Mouse (Mus musculus) adrenal gland, postnatal 10 days (tissue): Measurements from ENCODE around the gene Cdk4. TPM values are rescaled to one million over a fixed set of nuclear protein-coding genes. Genes with fewer than 3 reads are reported as not detected.
A peak's percentile ranks its signal among the peaks of the same experiment; 100 is the strongest.

Experiments used
- DNase-seq: peaks from one replicate; pipeline ENCODE4 v3.0.0; 2021; ENCODE audit warnings: mixed read lengths
- long read RNA-seq, 2 experiments: library from polyadenylated mRNA; stranded (forward); transcript quantifications; one replicate each; pipeline ENCODE4 v2.0.0; 2021
- total RNA-seq, 2 experiments: library from RNA; stranded (reverse); gene quantifications; 2 replicates each; pipeline ENCODE4 v1.2.3; 2021

Cdk4 gene
- 100 to 1,000 TPM; 267 to 302 TPM for total RNA-seq
- long read RNA-seq, experiment 1, transcript Cdk4-201 (8 exons, 2,053 nt) = major isoform, 257 of 284 reads
- long read RNA-seq, experiment 1, partial matches to known transcripts = 14 of 284 reads
- long read RNA-seq, experiment 1, other reads (novel, unspliced or antisense) = 12 of 284 reads
- long read RNA-seq, experiment 2, transcript Cdk4-201 (8 exons, 2,053 nt) = major isoform, 134 of 159 reads
- long read RNA-seq, experiment 2, transcript Cdk4-207 (7 exons, 2,038 nt) = minor isoform, 6 of 159 reads
- long read RNA-seq, experiment 2, partial matches to known transcripts = 4 of 159 reads
- long read RNA-seq, experiment 2, other reads (novel, unspliced or antisense) = 13 of 159 reads

DNA sequence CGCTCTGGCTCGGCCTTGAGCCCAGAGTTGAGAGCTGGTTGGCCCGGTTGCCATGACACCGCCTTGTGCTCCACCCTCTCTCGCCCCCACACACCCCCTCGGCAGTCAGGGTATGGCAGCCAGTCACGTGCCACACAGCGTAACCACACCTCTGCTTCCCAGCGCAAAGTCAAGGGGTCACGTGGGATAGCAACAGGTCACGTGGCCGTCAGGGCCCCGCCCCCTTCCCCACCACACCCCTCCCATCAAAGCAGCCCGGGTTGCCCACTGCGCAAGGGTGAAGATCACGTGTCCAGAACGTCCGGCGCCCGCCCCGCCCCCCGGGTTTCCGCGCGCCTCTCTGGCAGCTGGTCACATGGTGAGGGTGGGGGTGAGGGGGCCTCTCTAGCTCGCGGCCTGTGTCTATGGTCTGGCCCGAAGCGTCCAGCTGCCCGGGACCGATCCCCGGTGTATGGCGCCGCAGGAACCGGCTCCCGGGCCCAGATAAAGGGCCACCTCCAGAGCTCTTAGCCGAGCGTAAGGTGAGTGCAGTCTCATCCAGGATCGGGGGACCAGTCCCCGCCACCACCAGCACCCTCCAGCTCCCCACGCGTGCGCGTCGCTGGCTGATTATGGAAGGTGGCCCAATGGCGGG is at the start of gene Cdk4:
Gene Cdk4 (plus strand): TSS at position 296 of the 634 bp plus-strand sequence.
- peak; percentile 100 for DNase-seq

DNA sequence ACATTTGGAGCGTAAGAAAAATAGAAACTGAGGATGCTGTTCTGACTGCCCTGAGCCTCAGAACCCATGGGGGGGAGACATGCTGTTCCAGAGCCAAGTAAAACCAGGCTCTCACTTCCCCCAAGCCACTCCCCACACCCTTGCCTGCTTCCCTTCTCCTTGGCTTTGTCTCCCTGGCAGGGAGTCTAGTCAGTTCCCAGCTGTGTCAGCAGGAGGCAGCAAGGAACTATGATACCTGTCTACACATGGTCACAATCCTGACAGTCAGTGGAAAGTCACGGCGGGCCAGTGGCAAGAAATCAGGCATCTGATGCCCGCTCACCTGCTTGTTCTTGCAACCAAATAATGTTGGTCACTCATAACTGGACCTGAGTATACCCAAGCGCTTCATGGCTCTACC is 46.8 kb upstream of the Cdk4 start:
- no peak for DNase-seq

DNA sequence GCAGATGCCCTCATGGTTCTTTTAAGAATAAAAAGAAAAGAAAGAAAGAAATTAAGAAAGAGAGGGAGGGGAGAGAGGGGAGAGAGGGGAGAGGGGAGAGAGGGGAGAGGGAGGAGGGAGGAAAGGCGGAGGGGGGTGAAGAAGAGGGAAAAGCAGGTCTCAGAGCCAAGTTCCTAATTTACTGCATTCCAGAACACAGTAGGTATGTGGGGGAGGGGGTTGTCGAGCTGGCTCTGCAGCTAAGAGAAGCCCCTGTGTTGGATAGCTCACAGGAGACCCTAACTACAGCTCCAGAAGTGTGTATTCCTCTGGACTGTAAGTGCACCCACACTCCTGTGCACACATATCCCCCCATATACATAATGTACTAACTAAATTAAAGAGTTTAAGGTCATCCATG is 46.3 kb upstream of the Cdk4 start:
- no peak for DNase-seq

DNA sequence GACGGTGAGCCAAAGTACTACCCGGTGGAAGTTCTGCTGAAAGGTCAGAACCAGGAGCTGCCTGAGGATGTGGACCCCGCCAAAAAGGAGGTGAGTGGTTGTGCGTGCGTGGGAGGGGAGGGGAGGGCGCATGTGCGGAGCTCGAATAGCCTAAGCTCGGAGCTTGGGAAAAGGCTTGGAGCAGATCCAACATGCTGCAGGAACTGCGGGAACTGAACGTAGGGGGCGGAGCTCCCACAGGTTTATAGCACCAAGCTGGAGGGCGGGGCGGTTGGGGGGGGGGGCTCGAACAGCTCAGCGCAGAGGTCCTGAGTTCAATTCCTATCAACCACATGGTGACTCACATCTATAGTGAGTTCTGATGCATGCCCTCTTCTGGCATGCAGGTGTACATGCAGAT is 44.9 kb upstream of the Cdk4 start:
- no peak for DNase-seq

DNA sequence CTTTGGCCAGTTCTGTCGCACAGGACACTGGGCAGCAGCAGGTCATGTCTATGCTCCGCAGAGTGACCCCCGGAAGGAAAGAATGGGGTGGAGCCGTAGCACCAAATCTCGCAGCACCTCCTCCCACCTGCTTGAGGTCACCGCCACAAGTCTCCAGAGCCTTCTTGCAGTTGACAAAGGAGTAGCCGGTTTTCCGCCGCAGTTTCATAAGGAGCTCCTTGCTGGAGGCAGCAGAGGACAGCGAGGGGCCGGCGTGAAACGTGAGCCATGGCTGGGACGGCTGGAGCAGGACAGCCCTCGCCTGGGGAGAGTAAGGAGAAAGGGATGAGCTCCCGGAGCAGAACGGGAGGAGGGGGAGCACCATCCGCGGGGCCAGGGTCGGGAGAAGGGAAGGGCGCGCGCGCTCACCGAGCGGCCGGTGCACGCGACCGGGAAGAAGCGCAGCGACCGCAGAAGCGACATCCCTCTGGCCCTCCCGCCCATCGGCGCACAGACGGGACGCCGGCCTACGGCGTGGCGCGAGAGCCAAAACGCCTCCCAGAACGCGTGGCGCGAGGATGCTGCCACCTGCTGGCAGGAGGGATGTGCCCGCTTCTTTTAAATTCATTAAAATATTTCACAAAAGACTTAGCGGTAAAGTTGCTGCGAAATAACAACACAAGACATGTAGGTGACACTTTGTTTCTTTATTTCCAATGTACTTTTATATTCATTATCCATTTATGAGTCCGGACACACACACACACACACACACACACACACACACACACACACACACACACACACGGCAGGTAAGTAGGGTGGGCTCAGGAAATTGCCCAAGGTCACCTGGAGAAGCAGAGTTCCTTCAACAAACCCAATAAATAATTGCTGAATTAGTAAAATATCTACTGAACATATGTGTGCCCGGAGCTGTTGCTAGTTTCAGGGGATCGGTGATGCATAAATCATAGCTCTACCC is 32.7 kb upstream of the Cdk4 start, which contains the start of gene Tsfm:
Gene Tsfm (minus strand): TSS at position 505 of the 961 bp plus-strand sequence.
- peak; percentile 97 for DNase-seq

DNA sequence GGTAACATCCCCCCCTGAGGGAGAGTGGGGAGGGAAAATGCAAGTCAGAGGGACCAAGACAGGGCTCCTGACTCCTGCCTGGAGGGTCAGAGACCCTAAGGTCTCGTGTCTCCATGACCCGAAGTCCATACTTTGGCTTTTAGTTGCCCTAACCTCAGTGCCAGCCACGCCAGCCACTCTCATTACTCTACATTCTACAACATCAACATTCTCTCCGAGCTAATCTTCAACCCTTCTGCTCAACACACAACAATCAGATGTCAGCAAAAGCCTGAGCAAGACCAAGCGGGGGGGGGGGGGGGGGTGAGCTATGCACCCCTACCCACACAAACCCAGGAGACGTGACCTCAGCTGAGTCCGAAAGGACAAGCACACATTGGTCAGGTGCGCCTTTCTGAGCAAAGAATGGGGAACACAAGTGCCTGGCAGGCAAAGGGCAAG is 30.0 kb upstream of the Cdk4 start:
- DNase-seq = no peak

DNA sequence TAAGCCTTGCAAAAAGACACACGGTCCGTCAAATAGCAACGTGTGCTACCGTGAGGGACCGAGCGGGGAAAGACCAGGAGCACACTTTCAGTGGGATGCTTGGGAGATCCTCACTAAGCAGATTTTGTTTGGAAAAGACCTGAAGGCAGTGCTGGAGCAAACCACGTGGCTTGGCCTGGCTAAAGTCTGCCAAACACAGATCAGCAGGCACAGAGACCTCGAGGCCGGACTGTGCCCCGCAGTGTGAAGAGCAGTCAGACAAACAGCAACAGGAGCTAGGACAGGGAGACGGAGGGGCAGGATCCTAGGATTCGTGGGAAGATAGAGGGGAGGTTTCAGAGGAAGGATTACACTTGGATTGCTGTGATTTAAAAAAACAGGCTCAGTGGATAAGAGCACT is 27.1 kb upstream of the Cdk4 start:
- no peak for DNase-seq

DNA sequence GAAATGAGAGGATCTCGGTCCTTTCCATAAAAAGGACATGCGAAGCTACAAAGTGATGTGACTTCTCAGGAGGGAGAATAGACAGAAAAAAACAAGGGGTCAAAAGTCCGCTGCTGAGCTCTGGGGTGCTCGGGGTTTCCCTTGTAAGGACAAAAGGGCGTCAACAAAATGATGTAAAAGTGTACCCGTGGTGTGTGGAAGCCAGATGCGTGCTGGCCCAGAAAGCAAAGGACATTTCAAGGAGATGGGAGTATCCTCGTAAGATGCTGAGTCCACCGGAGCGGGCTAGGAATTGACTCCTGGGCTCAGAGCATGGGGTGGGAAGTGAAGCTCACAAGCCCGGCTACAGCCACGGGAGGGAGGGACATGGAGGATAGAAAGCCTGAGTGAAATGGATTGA is 25.7 kb upstream of the Cdk4 start:
- DNase-seq = no peak

DNA sequence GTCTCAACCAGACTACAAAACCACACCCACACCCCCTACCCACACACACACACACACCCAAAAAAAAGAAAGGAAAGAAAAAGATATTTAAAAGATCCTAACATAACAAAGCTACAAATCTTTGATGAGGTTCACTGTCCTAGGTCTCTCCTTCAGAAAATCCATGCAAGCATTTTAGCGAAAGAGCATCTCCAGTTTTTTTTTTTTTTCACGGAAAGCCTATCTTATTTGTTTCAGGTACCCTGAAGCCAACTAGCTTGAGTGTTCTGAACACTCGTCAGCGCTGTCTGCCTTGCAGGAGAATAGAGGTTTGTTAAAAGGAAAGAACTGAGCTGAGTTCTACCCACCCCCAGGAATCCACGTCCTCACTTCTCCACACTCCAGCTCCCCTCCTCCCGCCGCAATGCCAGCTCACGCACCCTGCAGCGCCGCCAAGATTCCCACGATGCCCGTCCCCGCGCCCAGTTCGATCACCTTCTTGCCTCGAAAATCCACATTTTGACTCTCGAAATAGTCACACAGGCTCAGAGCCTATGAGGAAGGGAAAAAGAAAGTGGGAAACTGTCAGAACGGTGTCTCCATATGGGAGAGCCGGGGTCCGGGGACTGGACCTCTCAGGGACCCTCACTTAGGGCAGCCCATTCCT is 22.6 kb upstream of the Cdk4 start:
- no peak for DNase-seq

DNA sequence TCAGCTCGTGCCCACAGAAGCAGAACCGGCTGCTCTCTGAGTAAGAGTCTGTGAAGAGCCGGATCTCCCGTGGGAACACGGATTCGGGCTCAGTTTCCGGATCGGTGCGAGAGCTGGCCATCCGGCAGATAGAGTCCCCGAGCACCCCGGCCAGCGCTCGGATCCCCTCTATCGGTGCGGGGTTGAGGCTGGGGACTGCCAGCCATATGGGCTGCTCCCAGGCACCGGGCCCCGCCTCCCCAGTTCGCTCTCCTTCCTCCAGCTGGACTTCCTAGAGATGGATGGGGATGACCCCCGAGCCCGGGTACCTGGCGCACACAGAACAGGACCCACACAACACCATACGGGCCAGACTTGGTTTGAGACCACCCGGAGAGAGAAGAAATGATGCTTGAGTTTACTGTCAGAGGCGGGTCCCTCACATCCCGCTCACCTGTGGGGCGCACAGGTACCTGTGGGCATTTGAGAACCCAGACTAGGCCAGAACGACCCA is 22.0 kb upstream of the Cdk4 start, which contains the start of the genes Mettl1 and Eef1akmt3:
Gene Mettl1 (plus strand): TSS at position 141 of the 493 bp plus-strand sequence.
Gene Eef1akmt3 (minus strand): TSS at position 240 of the 493 bp plus-strand sequence.
- peak; percentile 56 for DNase-seq

DNA sequence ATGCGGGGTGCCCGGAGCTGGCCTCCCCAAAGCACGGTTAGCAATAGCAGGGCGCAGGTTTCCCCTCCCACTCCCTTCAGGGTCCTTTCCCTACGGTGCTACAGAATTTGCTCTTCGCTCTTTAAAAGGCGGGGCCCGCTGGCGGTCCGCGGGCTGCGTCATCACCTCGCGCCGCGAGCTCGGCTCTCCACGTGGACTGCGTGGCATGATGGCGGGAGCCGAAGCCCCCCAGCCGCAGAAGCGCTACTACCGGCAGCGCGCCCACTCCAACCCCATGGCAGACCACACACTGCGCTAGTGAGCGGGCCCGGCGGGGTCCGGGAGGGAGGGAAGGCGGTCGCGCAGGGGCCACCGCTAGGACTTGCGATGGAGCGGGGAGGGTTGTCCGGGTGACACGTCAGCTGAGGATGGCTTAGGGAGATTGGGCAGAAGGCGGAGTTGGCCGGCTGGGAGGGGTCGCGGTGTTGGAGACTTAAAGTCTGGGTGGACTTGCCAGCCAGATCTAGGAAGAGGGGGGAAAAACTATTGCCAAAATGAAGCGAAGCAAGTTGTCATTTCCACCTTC is 21.5 kb upstream of the Cdk4 start:
- peak; percentile 92 for DNase-seq

DNA sequence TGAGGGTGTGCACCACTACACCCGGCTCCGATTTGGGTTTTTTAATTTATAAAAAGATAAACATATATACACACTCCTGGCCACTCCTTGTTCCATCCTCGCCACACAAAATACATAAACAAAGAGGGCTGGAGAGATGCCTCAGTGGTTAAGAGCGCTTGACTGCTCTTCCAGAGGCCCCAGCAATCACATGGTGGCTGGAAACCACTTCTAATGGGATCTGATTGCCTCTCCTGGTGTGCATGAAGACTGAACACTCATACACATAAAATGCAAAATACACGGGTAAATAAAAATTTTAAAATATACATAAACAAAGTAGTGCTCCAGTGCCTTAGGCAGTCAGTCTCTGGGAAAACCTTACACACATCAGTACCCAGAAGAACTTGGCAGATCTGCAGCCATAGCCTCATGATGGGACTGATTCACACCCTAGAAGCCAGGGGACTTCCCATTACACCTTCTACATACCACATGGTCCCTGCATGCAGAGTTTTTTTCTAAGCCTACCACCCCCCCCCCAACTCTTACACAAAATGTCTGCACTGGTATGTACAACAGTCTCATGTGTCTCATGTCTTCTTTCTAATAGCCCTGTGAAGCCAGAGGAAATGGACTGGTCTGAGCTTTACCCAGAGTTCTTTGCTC is 20.7 kb upstream of the Cdk4 start:
- no peak for DNase-seq

DNA sequence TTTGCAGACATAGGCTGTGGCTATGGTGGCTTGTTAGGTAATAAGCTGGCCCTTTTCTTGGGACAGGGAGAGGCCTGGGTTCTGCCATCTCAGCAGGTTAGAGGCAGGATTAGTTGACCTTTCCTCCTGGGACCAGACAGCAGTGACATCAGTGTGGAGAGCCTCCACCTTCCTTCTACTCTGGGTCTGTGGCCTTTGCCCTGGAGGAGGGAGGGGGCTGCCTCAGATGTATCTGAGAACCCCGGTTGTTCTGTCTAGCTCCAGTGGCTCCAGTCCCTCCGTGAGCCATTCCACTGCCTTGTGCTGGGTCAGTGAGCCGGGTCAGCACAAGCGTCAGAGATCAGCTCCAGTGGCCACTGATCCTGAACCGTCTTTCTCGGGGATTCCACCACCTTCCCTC is 20.1 kb upstream of the Cdk4 start:
- DNase-seq = no peak

DNA sequence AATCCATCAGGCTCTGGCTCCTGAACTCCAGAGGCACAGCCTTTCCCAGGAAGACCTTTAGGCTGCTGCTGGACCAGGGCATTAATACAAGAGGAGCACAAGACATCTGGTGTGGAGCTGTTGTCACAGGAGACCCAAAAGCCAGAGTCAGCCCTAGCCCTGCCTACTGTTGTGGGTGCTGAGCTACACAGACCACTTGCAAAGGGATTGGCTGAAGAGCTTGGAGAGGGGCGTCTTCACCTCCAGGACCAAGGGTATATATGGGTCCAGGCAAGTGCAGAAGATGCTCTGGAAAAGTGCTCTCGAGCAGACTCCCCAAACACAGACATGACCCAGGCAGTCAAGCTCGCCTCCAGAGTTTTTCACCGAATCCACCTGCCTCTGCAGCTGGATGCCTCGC is 15.4 kb upstream of the Cdk4 start, which contains the start of gene Cyp27b1:
Gene Cyp27b1 (plus strand): TSS at position 297 of the 400 bp plus-strand sequence.
- DNase-seq = no peak

DNA sequence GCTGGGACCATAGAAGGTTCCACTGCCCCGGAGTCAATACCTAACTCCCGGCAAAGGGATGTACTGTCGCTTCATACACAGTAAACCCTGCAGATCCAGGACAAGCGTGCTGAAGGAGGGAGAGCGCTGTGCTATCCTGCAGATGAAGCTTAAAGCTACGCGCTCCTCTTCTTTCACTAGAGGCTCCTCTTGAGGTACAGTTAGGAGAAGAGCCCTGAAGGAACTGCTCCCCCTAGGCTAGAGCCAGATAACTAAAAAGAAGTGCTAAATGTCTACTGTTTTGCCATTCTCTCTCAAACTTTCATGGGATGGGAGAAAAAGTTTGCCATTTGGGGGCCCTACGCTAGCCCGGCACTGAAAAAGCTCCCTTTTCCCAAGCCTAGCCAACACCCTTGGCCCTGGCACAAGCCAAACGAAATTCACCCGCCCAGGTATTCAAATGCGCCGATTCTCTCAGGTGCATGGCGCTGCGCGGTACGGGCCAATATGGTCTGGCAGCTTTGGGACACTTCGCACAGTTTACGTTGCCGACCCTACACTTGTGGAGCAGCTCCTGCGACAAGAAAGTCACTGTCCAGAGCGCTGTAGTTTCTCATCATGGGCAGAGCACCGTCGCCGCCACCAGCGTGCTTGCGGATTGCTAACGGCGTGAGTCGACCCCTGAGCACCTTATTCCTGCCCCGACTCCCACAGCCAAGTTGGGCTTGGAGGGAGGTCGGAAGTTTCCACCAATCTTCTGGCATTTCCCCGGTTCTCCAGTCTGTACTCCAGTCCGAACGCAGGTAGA is 14.5 kb upstream of the Cdk4 start:
- no peak for DNase-seq

DNA sequence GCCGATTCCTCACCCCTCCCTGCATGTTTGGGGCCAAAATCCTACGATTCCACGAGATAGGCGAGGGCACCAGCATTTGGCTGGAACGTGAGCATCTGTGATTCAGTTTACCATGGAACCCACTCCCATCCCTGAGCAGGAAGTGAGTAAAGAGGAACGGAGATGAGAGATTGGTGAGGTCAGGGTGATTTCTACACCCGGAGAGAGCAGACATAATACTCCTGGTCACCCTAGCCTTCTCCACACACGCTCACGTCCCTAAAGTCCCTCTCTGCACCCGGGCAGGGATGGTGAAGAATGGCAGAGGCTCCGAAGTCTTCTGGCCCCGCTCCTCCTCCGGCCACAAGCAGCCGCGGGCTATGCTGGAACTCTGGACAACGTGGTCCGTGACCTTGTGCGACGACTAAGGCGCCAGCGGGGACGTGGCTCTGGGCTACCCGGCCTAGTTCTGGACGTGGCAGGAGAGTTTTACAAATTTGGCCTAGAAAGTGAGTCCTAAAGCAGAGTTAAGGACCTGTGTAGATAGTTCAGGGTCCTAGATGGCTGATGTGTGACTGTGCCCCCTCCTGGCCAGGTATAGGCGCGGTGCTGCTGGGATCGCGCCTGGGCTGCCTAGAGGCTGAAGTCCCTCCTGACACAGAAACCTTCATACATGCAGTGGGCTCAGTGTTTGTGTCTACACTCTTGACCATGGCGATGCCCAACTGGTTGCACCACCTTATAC is 13.8 kb upstream of the Cdk4 start:
- DNase-seq = no peak

DNA sequence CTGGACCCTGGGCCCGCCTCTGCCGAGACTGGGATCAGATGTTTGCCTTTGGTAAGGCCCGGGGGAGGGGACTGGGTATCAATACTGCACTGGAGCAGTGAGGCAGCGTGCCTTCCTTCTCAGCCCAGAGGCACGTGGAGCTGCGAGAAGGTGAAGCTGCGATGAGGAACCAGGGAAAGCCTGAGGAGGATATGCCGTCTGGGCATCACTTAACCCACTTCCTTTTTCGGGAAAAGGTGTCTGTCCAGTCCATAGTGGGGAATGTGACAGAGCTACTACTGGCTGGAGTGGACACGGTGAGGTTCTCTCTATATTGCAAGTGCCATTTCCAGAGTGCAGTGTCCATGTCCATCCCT is 13.2 kb upstream of the Cdk4 start:
- no peak for DNase-seq

DNA sequence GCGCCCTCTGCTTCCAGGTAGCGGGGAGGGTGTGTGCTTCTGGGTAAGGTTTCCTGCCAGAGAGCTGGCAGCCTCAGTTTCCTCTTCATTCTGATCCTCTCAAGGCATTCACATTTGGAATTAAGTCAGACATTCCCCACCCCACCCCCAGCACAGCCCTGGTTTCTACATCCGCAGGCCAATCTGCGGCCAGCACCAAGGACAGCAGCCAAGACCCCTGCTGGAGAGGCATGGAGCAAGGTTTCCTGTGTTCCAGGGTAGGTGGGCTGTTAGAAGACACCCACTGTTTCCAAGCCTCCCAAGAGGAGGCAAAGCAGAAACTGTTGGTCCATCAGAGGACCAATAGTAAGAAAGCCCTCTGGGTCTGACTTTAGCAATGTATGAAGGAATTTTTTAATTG is 8.7 kb upstream of the Cdk4 start:
- peak; percentile 30 for DNase-seq

DNA sequence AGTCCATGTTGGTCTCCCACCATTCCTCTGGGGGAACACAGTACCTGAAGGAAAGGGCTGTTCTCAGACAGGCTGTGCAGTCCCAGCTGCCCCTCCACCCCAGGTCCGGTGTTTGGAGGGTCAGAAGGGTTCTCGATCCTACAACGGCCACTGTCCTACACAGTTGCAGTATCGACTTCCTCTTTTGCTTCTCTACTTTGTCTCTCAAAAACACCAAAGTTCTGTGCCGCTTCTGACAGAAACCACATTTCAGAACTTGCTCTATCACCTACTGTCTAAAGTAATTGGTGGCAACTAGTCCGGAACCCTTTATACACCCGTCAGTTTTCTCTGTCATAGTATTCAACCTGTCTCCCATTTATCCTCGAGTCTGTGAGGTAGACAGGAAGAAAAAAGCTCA is 7.9 kb upstream of the Cdk4 start:
- DNase-seq = no peak
